Mouse (Mus musculus) cerebellum, adult (tissue): Measurements from ENCODE around the gene Gzmd.

Experiments
- ATAC-seq: cut with Nextera tagmentation; 2 replicates; pipeline ENCODE4 v1.9.2; 2017; ENCODE audit warnings: mild to moderate bottlenecking, moderate library complexity, mixed read lengths; ENCODE audit not compliant: insufficient number of reproducible peaks, low FRiP score, low TSS enrichment

The Gzmd gene

DNA sequence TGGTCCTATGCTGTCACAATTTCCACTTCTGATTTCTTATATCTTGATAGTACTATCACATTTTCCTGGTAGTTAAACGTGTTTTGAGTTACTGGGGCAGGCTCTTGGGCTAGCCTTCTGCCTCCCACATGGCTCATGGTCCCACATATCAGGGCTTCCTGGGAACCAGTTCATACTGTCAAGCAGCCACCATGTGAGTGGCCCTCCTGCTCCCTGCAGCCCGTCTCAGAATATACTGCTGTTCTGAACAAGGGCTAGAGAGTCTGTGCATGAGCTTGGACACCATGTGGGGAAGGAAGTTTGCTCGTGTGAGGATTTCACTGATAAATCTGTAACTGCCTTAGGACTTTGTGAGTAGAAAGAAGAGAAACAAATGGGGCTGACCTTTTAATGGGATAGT is 45.7 kb downstream of the Gzmd start:
- ATAC-seq = no peak

DNA sequence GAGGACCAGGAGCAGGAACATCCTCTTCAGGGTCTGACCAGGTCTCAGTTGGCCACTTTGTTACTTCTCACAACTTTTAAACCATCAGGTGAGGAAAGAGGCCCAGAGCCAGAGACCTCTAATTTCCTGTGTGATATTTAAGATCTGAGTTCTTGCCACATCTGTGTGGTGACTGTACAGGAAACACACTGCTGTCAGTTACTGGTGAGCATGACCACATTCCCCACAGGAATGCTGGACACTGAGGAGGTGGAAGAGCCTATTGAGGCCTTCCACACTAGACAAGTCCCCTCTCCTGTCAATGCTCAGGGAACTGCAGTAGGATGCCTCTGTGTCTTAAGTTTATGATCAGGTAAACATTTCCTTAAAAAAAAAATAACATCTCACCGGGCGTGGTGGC is 47.2 kb downstream of the Gzmd start, which contains the start of gene Mcpt8:
TSS of gene Mcpt8 (minus strand) at position 107 of the 400 bp plus-strand sequence.
- no peak for ATAC-seq

GRCm38 (mm10) chr14:56082016-56082415 is 50.4 kb downstream of the Gzmd start:
- no peak for ATAC-seq
